Mouse (Mus musculus) layer of hippocampus, postnatal 36 days (tissue): Measurements from ENCODE around the gene Dusp15. TPM values are rescaled to one million over a fixed set of nuclear protein-coding genes. Genes with fewer than 3 reads are reported as not detected.

ENCODE experiments used
- DNase-seq, 2 experiments: peaks; one replicate each; pipeline ENCODE4 v3.0.0; 2022
- total RNA-seq, 2 experiments: library from RNA; stranded (reverse); gene quantifications; 2 replicates each; pipeline ENCODE4 v1.2.3; 2021

The Dusp15 gene
- total RNA-seq, result 10 to 100 TPM; 10.7 to 11.1 TPM

DNA sequence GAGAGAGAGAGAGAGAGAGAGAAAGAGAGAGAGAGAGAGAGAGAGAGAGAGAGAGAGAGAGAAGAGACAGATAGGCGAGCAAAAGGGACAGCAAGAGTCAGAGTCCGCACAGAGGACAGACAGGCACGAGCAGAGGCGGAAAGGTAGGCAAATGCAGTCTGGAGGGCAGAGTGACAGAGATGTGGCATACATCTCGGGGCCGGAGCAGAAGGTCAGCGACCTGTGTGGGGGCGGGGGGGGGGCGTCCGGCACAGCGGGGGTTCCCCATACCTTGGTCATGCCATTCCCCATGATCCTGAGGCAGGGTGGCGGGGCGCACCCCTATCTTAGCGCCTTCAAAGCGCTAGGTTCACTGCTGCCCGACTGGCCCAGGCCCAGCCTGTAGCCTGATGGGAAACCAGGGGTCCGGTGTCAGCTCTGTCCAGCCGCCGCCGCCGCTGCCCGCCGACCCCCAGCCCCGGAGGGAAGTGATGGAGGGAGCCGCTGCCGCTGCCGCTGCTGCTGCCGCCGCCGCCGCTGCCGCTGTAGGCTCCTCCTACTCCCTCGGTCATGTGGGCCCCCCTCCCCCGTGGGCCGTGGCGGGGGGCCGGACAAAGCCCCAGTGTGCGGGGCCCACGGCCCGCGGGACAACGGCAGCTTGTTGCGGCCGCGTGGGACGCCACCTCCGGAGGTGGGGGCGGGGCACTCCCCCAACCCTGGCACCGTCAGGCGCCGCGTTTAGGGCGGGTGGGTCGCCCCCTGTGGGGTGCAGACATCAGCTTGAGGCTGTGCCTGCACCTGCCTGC lies at the start of gene Dusp15:
TSS of gene Dusp15 (minus strand) at position 634 of the 785 bp plus-strand sequence.
- peak; percentile 56 to 66 for DNase-seq

DNA sequence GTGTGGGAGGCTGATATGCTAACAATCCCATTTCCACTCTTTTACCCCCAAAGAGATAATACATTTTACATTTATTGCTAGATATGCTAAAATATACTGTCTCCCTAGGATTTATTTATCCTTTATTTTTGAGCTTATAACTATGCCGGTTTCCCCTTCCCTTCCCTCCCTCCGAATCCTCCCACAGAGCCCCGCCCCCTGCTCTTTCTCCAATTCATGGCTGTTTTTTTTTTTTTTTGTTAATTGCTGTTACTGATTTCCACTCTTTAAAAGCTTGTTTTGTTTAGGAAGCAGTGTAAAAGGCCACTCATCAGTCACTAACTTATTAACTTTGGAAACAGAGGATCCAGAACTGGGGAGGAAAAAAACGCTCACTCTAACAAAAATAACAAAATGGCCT lies 45.5 kb upstream of the Dusp15 start:
- no peak for DNase-seq

DNA sequence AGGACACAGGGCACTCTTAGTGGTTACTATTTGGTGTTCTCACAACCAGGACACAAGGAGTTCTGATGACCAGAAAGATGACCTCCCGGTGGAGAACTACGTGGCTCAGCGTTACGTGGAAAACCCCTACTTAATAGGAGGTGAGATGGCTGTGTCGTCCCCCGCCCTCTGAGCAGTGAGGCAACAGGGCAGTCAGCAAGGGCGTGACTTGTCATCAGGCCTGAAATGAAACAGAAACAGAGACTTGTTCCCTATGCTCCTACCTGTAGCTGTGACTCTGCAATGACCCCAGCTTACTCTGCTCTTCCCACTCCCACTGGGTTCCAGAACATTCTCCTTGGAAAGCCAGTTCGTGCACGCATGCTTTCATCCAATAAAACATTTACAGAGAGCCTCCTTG lies 40.0 kb upstream of the Dusp15 start:
- DNase-seq, result no peak

DNA sequence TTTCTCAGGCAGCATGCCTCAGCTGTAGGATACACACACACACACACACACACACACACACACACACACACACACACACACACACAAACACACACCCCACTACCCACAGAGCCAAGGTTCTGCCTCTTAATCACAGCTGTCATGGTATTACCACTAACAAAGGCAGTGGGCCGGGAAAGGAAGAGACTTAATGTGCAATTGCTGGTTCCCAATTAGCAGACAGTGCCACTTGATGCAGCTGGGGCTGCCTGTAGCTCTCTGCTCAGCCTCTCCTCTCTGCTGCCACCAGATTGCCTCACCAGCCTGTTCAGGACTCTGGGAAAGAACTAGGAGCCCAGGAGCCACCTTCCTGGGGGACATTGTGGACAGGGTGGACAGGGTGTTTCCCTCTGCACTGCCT lies 34.1 kb upstream of the Dusp15 start:
- DNase-seq, result no peak

DNA sequence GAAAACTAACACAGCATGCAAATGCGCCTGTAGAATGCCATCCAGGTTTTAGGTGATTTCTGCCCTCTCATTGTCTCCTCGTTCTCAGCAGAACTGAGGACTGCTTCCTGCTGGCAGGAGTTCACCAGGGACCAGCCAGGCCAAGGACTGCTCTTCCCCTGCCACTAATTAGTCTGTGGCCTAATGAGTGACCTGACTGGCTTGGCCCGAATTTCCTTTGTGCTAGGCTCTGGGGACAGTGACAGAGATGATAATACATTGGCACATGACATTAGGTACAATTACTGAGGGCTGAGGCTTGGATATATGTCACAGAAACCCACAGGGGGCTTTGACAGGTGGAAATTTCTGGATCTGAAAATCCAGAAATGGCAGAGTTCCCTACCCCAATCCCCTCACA lies 25.5 kb upstream of the Dusp15 start:
- DNase-seq, result no peak

DNA sequence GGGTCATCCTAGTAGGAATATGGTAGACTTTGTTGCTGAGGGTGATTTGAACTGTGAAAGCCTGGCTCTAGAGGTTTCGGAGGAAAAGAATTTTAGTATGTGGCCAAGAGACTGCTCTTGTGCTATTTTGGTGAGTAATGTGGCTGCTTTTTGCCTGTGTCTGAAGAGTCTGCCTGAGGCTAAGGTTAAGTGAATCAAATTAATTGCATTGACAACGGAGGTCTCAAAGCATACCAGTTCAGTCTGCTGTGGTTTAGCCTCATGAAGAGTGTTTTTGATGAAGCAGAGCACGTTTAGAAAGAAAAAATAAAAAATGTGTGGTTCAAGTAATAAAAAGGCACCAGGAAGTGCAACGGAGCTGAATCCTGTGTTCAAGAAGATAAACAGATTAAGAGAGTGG lies 14.1 kb upstream of the Dusp15 start:
- DNase-seq, result no peak

DNA sequence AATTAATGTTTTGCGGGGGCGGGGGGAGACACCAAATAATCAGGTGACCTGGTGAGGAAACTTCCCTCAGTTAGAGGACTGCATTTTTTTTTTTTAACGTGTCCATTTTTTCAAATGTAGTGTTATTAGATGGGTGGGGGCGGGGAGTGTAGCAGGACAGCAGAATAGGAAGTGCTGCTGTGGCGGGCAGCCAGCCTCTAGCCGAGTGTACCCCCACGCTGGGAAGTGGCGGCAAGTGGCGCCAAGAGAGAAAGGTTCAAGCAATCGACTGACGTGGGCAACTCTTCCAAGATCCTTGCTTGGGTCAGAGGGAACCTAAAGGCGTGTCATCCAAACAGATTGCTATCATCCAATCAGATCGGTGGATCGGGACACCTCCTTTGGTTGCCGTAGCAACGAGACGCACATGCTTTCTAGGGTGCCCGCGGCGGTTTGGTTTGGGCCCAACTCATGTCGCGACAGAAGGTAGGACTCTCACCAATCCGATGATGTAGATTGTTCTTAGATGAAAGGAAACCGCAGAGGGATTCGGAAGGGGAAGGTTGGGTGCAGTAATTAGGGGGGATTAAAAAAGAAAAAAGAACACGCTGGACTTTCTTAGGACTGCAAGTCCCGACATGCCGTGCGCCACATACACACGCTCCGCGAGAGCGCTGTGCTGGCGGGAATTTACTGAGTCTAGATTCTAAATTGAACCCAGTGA lies 10.7 kb upstream of the Dusp15 start, which contains the start of gene Ttll9:
TSS of gene Ttll9 (plus strand) at position 395 of the 703 bp plus-strand sequence.
- DNase-seq, result peak; percentile 79 to 83

DNA sequence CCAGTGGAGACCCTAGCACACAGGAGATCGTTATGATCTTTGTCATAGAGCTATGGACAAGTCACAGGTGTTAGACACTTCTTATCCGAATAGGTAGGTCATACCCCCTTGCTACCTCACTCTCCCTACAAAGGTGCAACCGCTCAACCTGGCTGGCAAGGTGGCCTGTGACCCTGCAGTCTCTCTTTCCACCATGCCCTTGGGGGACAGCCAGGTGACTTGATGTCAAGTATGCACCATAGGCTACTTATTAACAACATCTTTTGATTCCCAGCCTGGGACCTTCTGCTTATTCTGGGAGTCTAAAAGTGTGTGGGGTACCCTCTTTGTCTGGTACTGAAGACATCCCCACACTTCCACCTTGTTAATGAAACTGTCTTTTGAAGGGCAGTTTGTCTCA lies 6.6 kb upstream of the Dusp15 start:
- DNase-seq, result no peak

DNA sequence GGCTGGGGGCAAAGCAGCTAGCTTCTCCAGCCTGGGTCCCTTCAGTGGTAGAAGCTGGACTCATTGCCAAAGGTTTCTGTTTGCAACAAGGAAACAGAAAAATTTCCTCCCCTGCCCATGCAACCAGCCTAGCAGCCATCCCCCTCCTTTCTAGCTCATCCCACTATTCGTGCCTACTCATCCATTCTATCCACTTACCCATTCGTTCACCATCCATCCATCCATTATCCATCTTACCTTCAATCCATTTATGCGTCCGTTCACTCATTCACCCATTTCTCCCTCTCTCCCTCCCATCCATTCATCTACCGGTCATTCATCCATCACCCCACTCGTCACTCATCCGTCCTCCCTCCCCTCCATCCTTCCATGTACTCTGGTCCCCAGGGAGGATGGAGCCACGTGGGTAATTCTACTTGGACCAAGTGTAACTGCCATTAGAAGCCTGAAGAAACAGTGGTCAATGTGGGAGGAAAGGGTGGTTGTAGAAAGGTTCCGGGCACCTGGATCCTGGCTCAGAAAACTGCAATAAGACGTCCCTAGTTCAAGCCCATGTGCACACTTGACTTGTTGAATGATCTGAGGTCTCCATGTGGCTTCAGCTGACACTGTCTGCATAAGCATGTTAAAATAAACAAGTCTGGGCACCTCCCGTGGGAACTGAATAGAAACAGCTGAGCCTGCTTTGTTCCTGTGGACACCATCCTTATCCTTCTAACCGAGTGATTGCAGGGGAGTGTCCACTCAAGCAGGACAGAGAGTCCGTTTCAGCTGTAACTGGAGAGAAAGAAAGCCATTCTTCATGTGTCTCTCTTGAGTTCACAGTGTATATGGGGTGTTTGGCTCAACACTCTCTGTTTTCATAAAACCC lies 587 bp upstream of the Dusp15 start:
- no peak for DNase-seq

DNA sequence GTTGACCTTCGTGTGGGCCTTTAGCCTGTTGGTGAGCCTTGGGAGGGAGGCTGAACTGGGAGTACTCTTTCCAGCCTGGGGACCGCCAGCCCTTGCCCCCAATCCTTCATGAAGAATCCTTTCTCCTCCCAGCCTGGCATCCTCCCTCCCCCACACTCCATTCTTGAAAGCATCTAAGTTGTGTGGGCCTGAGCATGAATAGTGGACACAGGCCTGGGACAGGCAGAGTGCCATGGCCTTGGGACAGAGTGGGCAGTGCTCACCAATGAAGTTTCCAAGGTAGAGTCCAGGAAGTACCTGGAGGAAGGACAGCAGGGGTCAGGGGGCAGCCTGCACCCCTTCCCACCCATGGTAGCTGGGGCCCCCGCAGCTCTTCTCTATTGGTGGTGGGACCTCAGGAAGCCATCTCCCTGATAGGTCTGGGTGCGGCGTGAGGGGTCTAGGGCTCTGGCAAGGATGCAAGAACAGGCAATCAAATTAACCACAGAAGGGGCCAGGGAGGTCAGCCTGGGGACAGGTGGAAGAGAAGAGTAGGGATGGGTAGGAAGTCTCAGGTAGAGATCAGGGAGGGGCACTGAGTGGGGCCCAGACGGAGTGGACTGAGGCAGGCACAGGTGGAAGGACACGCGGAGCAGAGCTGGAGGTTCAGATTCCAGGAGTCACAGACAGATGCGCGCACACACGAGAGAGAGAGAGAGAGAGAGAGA lies 987 bp downstream of the Dusp15 start:
- DNase-seq, result no peak

DNA sequence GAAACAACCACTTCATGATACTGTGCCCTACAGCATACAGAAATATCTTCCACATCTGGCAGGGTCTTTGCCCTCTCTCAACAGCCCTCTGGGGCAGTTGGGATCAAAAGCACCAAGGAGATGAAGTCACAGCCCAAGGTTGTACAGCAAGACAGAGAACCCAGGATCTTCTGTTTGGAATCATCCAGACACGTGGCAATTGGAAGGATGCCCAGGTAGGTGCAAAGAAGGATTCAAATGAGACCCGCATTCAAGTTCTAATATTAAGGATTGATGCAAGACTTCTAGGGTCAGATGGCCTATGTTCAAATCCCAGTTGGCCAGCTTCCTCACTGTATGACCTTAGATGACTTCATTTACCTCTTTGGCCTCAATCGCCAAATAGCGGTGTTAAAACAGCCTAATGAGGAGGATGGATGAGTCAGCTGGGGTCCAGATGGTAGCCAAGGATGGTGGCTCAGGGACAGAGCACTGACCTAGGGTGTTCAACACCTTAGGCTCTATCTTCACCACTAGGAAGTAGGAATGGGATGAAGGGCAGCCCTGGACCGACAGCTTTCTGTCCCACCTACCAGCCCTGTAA lies 3.0 kb downstream of the Dusp15 start:
- DNase-seq, result no peak

DNA sequence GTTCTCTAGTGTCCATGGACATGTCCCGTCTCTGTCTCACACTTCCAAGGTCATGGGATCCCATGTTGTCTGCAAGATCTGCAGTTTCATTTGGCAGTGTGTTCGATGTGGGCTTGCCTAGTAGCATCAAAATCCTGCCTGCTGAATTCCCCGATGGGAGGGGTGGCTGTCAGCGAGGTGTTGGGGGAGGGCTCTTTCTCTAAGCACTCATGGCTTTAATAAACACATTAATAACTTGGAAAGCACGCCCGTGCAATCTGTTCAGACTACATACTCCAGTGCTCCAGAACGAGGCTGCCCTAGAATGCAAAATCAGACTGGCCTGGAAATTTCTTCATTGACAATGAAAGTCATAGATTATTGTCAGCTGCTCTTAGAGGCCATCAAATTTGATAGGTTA lies 4.4 kb downstream of the Dusp15 start:
- DNase-seq, result peak; percentile 42 to 46

DNA sequence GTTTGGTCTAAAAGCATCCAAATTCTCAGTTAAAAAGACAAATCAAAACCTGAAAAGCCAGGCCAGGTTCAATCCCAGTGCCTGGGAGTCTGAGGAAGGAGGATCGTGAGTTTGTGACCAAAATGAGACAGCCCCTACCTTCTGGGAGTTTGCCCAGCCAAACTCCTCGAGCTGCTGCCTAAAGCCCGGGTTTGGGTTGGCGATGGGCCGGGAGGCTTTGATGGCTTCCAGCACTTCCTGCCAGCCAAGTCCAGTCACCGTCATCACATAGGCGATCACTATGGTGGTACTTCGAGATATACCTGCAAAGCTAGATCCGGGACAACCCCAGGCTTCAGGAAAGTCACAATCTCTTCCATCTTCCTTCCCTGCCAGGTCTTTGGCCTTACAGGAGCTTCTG lies 7.5 kb downstream of the Dusp15 start:
- DNase-seq, result no peak

DNA sequence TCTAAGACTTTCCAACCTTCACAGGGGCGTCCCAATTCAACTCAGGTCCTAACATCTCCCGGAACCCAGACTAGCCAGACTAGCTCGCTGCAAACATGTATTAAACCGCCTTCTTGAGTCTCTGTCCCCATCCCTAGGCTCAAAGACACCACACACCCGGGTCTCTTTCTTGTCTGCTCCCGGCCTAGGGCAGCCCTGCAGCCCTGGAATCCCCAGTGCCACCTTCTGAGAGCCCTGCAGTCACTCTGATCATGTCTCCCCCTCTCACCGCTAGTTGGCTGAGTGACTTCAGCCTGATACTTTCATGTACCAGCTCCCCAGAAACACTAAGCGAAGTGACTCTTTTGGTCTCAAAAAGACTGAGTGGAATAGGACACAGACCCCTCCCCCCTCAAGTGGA lies 7.9 kb downstream of the Dusp15 start:
- DNase-seq, result no peak

DNA sequence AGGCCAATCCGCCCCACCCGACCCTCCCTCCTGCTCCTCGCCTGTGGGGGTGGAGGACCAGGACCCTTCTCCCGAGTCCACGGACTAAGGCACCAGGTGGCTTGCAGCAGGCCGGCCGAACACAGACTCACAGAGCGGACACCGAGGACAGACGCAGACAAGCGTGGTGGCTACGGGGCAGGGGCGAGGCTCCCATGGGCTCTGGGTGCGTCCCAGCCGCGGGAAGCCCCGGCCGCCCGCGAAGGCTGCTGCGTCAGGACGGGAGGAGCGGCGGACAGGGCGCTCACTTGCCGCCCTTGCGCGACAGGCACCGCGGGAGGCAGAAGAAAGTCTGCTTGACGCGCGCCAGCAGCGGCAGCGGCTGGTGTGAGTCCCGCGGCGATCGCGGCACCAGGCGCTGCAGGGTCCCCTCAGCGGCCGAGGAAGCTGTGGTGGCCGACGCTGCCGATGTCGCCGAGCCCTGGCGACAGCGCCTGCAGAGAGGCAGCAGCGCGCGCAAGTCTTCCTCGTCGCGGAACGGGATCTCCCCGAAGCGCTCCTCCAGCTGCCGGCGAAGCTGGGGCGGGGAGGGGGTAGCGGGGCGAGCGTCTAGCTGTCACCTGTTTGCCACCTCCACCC lies 8.5 kb downstream of the Dusp15 start:
- no peak for DNase-seq

DNA sequence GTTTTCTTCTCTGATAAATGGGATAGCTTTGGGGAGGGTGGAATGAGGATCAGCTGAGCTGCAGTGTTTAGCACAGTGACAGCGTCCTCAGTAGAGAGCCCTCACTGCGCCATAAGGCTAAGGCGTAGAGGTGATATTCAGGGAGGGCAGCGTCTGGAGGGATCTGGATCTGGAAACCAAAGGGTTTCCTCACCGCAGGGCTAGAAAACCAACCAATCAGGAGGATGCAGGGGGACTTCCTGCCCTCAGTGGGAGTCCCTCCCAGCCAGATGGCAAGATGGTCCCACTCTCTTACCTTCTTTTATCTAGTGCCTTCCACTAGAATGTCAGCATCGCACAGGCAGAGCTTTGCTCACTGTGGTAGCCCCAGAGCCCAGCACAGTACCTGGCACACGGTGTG lies 9.7 kb downstream of the Dusp15 start:
- DNase-seq, result no peak

DNA sequence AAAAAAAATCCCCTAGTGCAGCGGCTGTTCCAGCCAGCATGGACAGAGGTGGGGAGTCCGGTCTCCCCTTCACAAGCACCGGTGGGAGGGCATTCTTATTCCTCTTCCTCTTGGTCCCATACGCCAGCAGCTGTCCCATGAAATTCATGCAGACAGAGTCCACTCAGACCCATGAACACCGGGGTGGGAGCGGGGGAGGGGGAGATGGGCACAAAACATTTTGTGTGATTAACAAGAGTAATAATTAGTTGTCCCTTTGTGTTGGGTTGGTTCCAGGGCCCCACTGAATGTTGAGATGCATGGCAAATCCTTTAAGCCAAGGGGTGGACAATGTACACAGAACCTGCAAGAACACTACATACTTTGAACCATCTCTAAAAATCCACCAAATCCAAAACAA lies 10.4 kb downstream of the Dusp15 start:
- DNase-seq, result no peak

DNA sequence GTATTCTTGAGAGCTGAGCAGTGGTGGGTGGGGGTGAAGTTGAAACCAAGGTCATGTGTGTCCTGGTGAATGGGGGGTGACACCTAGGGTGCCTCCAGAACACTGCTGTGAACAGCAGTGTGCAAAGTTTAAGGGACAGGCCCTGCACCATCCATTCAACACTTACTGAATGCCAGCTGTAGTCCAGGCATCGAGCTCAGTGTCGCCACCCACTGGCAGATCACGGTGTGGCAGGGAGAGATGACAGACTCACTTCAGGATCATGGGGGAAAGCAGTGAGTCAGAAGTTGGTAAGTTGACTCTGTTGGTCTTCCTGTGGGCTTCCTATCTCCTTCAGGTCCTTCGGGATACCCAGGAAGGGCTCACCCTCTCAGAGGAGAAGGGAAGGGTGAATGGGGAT lies 11.7 kb downstream of the Dusp15 start:
- peak in 1 of 2 experiments; percentile 25 for DNase-seq

DNA sequence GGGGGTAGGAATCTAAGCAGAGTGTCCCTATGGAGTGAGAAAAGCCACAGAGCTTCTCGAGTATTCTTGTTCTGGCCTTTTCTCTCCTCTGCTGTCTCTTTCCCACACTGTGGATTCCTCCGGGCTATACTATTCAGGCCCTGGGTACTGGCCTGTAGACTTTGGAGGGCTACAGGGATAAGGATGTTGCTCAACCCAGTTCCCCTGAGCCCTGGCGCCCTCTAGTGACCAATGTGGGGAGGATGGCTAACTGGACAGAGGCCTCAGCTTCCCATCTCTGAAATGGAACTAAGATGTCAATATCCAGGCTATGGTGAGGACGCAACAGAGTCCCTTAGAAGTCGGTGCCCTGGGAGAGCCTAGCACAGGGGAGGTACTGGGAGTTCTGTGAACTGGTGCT lies 17.9 kb downstream of the Dusp15 start:
- DNase-seq, result peak in 1 of 2 experiments; percentile 31

DNA sequence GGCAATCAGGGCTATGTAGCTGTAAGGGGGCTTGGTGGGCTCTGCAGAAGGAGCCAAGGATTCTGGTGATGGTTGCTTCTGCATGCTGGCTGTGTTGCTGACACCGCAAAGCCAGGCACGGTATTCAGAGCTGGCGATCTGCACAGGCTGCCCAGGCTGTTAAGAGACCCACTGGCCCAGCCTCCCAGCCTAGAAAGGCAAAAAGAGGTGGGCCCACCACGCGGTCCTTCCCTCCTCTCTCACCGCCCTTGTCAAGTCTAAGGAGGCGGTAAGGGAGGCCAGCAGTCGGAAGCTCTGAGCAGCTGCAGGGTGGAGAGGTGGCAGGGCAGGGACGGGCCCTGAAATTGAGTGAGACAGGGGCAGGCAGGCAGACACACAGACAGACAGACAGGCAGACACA lies 18.4 kb downstream of the Dusp15 start, which contains the start of gene Foxs1:
TSS of gene Foxs1 (minus strand) at position 161 of the 400 bp plus-strand sequence.
- DNase-seq, result no peak

DNA sequence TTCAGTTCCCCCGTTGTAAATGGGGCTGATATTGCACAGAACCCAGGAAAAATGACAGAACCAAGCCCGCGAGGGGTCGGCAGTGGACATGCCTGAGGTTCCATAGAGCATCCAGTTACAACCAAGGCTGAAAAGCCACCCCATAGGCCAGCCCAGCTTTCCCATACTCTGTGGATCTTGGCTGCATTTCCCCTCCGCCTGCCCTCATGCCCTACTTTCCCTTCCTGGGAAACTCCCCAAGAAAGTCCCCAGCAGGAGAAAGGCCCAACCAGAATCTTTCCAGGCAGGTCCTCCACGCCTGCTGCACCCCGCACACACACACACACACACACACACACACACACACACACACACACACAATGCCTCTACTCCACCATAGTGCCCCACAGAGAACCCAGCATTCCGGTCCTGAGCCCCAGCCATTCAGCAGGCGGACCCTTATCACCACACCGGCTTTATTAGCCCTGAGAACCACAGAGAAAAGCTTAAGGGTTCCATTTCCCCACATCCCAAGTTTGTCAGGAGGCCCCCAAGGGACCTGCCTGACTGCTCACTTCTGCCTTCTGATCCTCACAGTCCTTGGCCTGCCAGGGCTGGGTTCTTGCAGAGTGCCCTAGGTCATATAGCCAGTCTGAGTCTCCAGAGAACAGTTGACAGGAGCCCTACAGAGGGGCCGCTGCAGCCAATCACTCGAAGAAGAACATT lies 19.9 kb downstream of the Dusp15 start:
- no peak for DNase-seq
